Mouse (Mus musculus): ENCODE data around the gene Pmfbp1.

Gene Pmfbp1

DNA sequence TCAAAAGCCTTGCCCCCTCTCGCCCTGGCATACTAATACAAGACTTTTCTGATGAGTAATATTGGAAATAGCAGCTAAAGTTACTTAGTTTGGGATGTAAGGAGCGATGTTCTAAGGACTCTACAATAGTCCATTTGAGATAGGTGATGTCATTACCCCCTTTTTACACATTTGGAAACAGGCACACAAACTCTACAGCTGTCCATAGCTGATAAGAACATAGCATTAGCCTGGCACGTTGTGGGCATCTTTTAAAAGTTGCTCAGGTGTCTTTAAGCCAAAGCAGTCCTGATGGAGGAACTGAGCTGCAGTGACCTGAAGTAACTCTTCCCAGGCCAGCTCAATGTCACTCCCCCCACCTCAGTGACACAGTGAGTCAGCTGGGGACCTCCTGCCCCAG, 97.5 kb downstream of the Pmfbp1 start:
- DNase-seq (ENCODE audit: low spot score in 2 of 2) = no peak

DNA sequence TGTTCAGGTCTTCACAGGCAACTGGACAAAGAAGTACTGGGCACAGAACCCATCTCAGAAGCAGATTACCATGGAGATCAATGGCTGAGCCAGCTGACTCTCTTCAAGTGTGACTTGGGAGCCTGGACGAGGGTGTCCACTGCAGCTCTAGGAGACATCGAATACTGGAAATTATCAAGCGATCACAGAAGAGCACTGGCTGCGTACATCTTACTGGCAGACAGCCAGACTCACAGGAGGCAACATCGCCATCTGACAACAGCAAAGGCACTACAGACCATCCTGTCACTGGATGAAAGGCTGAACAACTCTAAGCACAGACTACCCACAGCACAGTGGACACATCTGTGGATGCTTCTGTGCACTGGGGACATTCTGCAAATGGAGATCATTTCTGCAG, 98.3 kb downstream of the Pmfbp1 start:
- no peak for DNase-seq (ENCODE audit: low spot score in 2 of 2)
